Mouse (Mus musculus): ENCODE measurements at regions not wholly inside any gene's neighbourhood (a gene's known extent, or its start where the extent isn't known, plus 50 kb on each side); places are given as distances from the start of the nearest gene placed in this dataset.
A peak's percentile ranks its signal among the peaks of the same experiment; 100 is the strongest.
"Not testable (repeated sequence)": the region's sequence is repeated elsewhere in the genome, so short reads cannot be mapped to it uniquely, and the experiment has no call there.

- WGBS = no CpG with 5 or more reads among the region's 45 CpGs
- ATAC-seq (replicated peaks; ENCODE audit: low FRiP score) = peak; percentile 71; the same call in 1 of the 2 replicates
- not testable (repeated sequence) for H3K4me1 ChIP-seq; H3K27ac ChIP-seq; H3K4me3 ChIP-seq (replicated peaks); H3K27me3 ChIP-seq; H3K36me3 ChIP-seq; H3K9ac ChIP-seq; H3K9me3 ChIP-seq (replicated peaks)
- 0 out of 2 replicates have a peak overlapping the region, but pooled peaks have one; percentile 31 for H3K4me2 ChIP-seq
These were observed 1156.9 kb downstream of the Gm10330 start for GRCm38 (mm10) chr12:22623205-22623604.

Data from kidney, embryonic 15.5 days (tissue).